Mouse (Mus musculus) liver, adult 2 months (tissue): ENCODE results near the gene Osbpl6. TPM values are rescaled to one million over a fixed set of nuclear protein-coding genes. Genes with fewer than 3 reads are reported as not detected.

Experiments
- DNase-seq: peaks from one replicate; pipeline ENCODE4 v3.0.0-alpha.2; 2011; ENCODE audit warnings: low read depth, low spot score; ENCODE audit errors: extremely low read depth
- H3K27ac ChIP-seq: fragments of 200-500 bp; replicated peaks from 2 replicates; pipeline ENCODE4 v1.5.1; 2012; ENCODE audit warnings: low read depth, mild to moderate bottlenecking, control low read depth, inconsistent platforms, low read length; ENCODE audit not compliant: insufficient read depth
- H3K27me3 ChIP-seq: fragments of 200-500 bp; 2 replicates; pipeline ENCODE4 v1.6.1; 2012; ENCODE audit warnings: mild to moderate bottlenecking, moderate library complexity, low read length, inconsistent platforms; ENCODE audit not compliant: control insufficient read depth, insufficient read depth
- H3K36me3 ChIP-seq: fragments of 200-500 bp; 2 replicates; pipeline ENCODE4 v1.6.1; 2012; ENCODE audit warnings: low read length, inconsistent platforms; ENCODE audit not compliant: control insufficient read depth, insufficient read depth
- H3K4me1 ChIP-seq: fragments of 200-500 bp; 2 replicates; pipeline ENCODE4 v1.6.1; 2011; ENCODE audit warnings: low read length; ENCODE audit not compliant: control insufficient read depth, insufficient read depth
- H3K4me3 ChIP-seq: fragments of 200-500 bp; 2 replicates; pipeline ENCODE4 v1.5.1; 2011; ENCODE audit warnings: low read depth, mild to moderate bottlenecking, control low read depth, low read length, moderate library complexity; ENCODE audit not compliant: insufficient read depth
- H3K79me2 ChIP-seq: fragments of 200-500 bp; 2 replicates; pipeline ENCODE4 v1.6.1; 2012; ENCODE audit warnings: inconsistent platforms, mild to moderate bottlenecking, low read length, moderate library complexity; ENCODE audit not compliant: control insufficient read depth, insufficient read depth
- H3K9ac ChIP-seq: fragments of 200-500 bp; 2 replicates; pipeline ENCODE4 v1.6.1; 2012; ENCODE audit warnings: low read depth, mild to moderate bottlenecking, control low read depth, inconsistent platforms, low read length
- CTCF ChIP-seq: fragments of 200-500 bp; IDR thresholded peaks from 2 replicates; pipeline ENCODE4 v1.5.1; 2011; ENCODE audit warnings: low read depth, low read length, control low read depth
- POLR2A ChIP-seq: fragments of 200-500 bp; IDR thresholded peaks from 2 replicates; pipeline ENCODE4 v1.6.1; 2011; ENCODE audit warnings: low read length, control low read depth; ENCODE audit not compliant: insufficient read depth; ENCODE audit errors: extremely low read depth
- WGBS: fragments of 180-500 bp; shearing (Covaris S2); methylation state at CpG from one replicate; pipeline ENCODE4 v1.1.7; 2018; 5-methylcytosine and 5-hydroxymethylcytosine counted together
- polyA plus RNA-seq: library from polyadenylated mRNA; depleted of rRNA; stranded (reverse); fragments of >200 nt; gene quantifications from 2 replicates; pipeline ENCODE4 v1.2.3, GENCODE M21; 2012
- total RNA-seq: library from RNA; depleted of rRNA; stranded (reverse); fragments of >200 nt; gene quantifications from 2 replicates; pipeline ENCODE4 v1.2.3, GENCODE M21; 2014

The Osbpl6 gene
- total and polyA plus RNA-seq, 2 experiments, result 0.09 to 0.44 TPM

DNA sequence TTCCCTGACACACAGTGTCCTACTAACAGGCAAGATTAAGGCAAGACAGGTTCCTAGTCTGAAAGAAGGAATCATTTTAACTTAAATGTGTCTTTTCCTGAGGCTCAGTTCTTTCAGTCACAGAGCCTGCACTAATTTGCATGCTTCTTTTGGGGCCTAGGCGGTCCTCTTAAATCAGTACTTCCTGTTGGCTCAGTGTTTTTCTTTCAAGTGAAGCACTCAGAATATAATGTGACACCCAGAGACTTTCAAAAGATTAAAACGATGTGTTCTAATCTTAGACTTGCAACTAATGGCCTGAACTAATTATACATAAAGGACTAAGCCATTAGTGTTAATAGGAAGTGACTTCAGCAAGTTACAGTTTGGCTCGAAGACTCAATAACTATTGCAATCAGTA is 23.0 kb downstream of the Osbpl6 start:
- Histone ChIP-seq H3K36me3 (no peaks in the 10 kb centered on the region), H3K4me1 (no peaks in the 10 kb centered on the region), H3K4me3 (no peak overlapping the region), H3K27ac (no peak overlapping the region), H3K27me3 (no peaks in the 10 kb centered on the region), H3K9ac (no peak overlapping the region), H3K79me2 (no peaks in the 10 kb centered on the region)
- TF ChIP-seq CTCF (no peak), POLR2A (no peak)
- 76% methylated on average over 3 of the region's 3 CpGs for WGBS
- DNase-seq, result no peak

- H3K79me2 ChIP-seq, result no peaks in the 10 kb centered on the region
- DNase-seq, result no peak
- H3K27me3 ChIP-seq, result no peaks in the 10 kb centered on the region
- no peaks in the 10 kb centered on the region for H3K4me1 ChIP-seq
- TF ChIP-seq CTCF (no peak), POLR2A (no peak)
- 84% methylated on average over 5 of the region's 5 CpGs for WGBS
- no peak overlapping the region for H3K4me3 ChIP-seq
- H3K9ac ChIP-seq, result no peak overlapping the region
- no peaks in the 10 kb centered on the region for H3K36me3 ChIP-seq
- no peak overlapping the region for H3K27ac ChIP-seq
These were observed 23.5 kb downstream of the Osbpl6 start for GRCm38 (mm10) chr2:76429855-76430254.

GRCm38 (mm10) chr2:76430539-76430938 is 24.2 kb downstream of the Osbpl6 start:
- TF ChIP-seq POLR2A (no peak), CTCF (no peak)
- H3K4me3 ChIP-seq, result no peak overlapping the region
- H3K79me2 ChIP-seq, result no peaks in the 10 kb centered on the region
- DNase-seq, result no peak
- H3K27me3 ChIP-seq, result no peaks in the 10 kb centered on the region
- no peak overlapping the region for H3K27ac ChIP-seq
- no peak overlapping the region for H3K9ac ChIP-seq
- 87% methylated on average over 3 of the region's 3 CpGs for WGBS
- no peaks in the 10 kb centered on the region for H3K36me3 ChIP-seq
- no peaks in the 10 kb centered on the region for H3K4me1 ChIP-seq

DNA sequence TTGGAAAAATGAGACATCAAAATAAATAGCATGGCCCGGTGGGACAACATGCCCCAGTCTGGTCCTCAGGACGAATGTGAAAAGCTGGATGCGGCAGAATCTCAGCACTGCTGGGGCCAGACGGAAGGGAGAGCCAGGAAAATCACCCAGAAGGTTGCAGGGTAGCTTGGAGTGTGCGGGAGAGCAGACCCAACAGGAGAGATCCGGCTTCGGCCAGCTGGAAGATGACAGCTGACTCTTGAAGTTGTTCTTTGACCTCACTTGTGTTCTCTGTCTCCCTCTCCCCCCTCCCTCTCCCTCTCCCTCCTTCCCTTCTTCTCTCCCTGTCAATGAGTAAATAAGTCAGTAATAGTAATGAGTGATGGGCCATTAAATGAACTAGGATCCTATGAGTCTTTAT is 27.9 kb downstream of the Osbpl6 start:
- H3K27me3 ChIP-seq, result no peaks in the 10 kb centered on the region
- H3K27ac ChIP-seq, result no peak overlapping the region
- no peaks in the 10 kb centered on the region for H3K79me2 ChIP-seq
- H3K4me1 ChIP-seq, result no peaks in the 10 kb centered on the region
- no peak overlapping the region for H3K9ac ChIP-seq
- H3K4me3 ChIP-seq, result no peak overlapping the region
- TF ChIP-seq CTCF (no peak), POLR2A (no peak)
- no peak for DNase-seq
- 83% methylated on average over 7 of the region's 7 CpGs for WGBS
- no peaks in the 10 kb centered on the region for H3K36me3 ChIP-seq

- WGBS, result 79% methylated on average over 7 of the region's 7 CpGs
- DNase-seq, result no peak
- no peaks in the 10 kb centered on the region for H3K36me3 ChIP-seq
- no peak overlapping the region for H3K27ac ChIP-seq
- H3K4me1 ChIP-seq, result no peaks in the 10 kb centered on the region
- TF ChIP-seq CTCF (no peak), POLR2A (no peak)
- H3K27me3 ChIP-seq, result no peaks in the 10 kb centered on the region
- H3K9ac ChIP-seq, result no peak overlapping the region
- H3K79me2 ChIP-seq, result no peaks in the 10 kb centered on the region
- H3K4me3 ChIP-seq, result no peak overlapping the region
These were observed 29.4 kb downstream of the Osbpl6 start for GRCm38 (mm10) chr2:76435667-76436239.

GRCm38 (mm10) chr2:76437372-76437771 is 31.1 kb downstream of the Osbpl6 start:
- H3K4me1 ChIP-seq, result no peaks in the 10 kb centered on the region
- WGBS, result 89% methylated on average over 2 of the region's 2 CpGs
- no peaks in the 10 kb centered on the region for H3K79me2 ChIP-seq
- no peak overlapping the region for H3K9ac ChIP-seq
- H3K4me3 ChIP-seq, result no peak overlapping the region
- TF ChIP-seq CTCF (no peak), POLR2A (no peak)
- H3K27ac ChIP-seq, result no peak overlapping the region
- no peak for DNase-seq
- H3K27me3 ChIP-seq, result no peaks in the 10 kb centered on the region
- no peaks in the 10 kb centered on the region for H3K36me3 ChIP-seq
